Mouse (Mus musculus): ENCODE measurements around the gene Pigk. TPM values are rescaled to one million over a fixed set of nuclear protein-coding genes. Genes with fewer than 3 reads are reported as not detected.

Pigk gene
- polyA plus RNA-seq, 1 experiment from 2014 or later: 37.5 TPM

- Histone ChIP-seq H3K9me3 (replicated peaks; ENCODE audit: control insufficient read depth, low read length) (no peaks in the 10 kb centered on the region), H3K4me1 (ENCODE audit: control insufficient read depth, insufficient read depth, low read length) (no peaks in the 10 kb centered on the region), H3K4me2 (no peak overlapping the region), H3K9ac (ENCODE audit: low read depth, low read length) (no peak overlapping the region), H3K4me3 (ENCODE audit: low read depth, low read length) (no peak overlapping the region), H3K27me3 (ENCODE audit: control insufficient read depth, insufficient read depth, low read length) (no peaks in the 10 kb centered on the region), H3K36me3 (ENCODE audit: control insufficient read depth, insufficient read depth, low read length) (no peaks in the 10 kb centered on the region), H3K27ac (ENCODE audit: low read depth, low read length) (no peak overlapping the region)
- 70% methylated on average over 5 of the region's 5 CpGs for WGBS (ENCODE audit: insufficient replicate concordance)
- ATAC-seq (replicated peaks; ENCODE audit: insufficient number of reproducible peaks, low FRiP score, low TSS enrichment): no peak
Measured at GRCm38 (mm10) chr3:152941671-152942070, 227.8 kb downstream of the Pigk start.

GRCm38 (mm10) chr3:152942985-152943384 lies 229.1 kb downstream of the Pigk start:
- Histone ChIP-seq H3K36me3 (ENCODE audit: control insufficient read depth, insufficient read depth, low read length) (no peaks in the 10 kb centered on the region), H3K27me3 (ENCODE audit: control insufficient read depth, insufficient read depth, low read length) (no peaks in the 10 kb centered on the region), H3K4me3 (ENCODE audit: low read depth, low read length) (no peak overlapping the region), H3K4me1 (ENCODE audit: control insufficient read depth, insufficient read depth, low read length) (no peaks in the 10 kb centered on the region), H3K9me3 (replicated peaks; ENCODE audit: control insufficient read depth, low read length) (no peaks in the 10 kb centered on the region), H3K9ac (ENCODE audit: low read depth, low read length) (no peak overlapping the region), H3K4me2 (no peak overlapping the region), H3K27ac (ENCODE audit: low read depth, low read length) (no peak overlapping the region)
- no peak for ATAC-seq (replicated peaks; ENCODE audit: insufficient number of reproducible peaks, low FRiP score, low TSS enrichment)
- 80% methylated on average over 11 of the region's 11 CpGs for WGBS (ENCODE audit: insufficient replicate concordance)

GRCm38 (mm10) chr3:152944766-152945165 lies 230.9 kb downstream of the Pigk start:
- ATAC-seq (replicated peaks; ENCODE audit: insufficient number of reproducible peaks, low FRiP score, low TSS enrichment): no peak
- H3K9ac ChIP-seq (ENCODE audit: low read depth, low read length): no peak overlapping the region
- no peaks in the 10 kb centered on the region for H3K9me3 ChIP-seq (replicated peaks; ENCODE audit: control insufficient read depth, low read length)
- H3K36me3 ChIP-seq (ENCODE audit: control insufficient read depth, insufficient read depth, low read length): no peaks in the 10 kb centered on the region
- no peak overlapping the region for H3K27ac ChIP-seq (ENCODE audit: low read depth, low read length)
- H3K4me3 ChIP-seq (ENCODE audit: low read depth, low read length): no peak overlapping the region
- H3K4me2 ChIP-seq: no peak overlapping the region
- no peaks in the 10 kb centered on the region for H3K27me3 ChIP-seq (ENCODE audit: control insufficient read depth, insufficient read depth, low read length)
- WGBS (ENCODE audit: insufficient replicate concordance): 75% methylated on average over 3 of the region's 3 CpGs
- no peaks in the 10 kb centered on the region for H3K4me1 ChIP-seq (ENCODE audit: control insufficient read depth, insufficient read depth, low read length)

GRCm38 (mm10) chr3:152947031-152947640 lies 233.2 kb downstream of the Pigk start:
- no peaks in the 10 kb centered on the region for H3K9me3 ChIP-seq (replicated peaks; ENCODE audit: control insufficient read depth, low read length)
- WGBS (ENCODE audit: insufficient replicate concordance): 82% methylated on average over 11 of the region's 11 CpGs
- ATAC-seq (replicated peaks; ENCODE audit: insufficient number of reproducible peaks, low FRiP score, low TSS enrichment): no peak
- H3K27ac ChIP-seq (ENCODE audit: low read depth, low read length): no peak overlapping the region
- no peak overlapping the region for H3K9ac ChIP-seq (ENCODE audit: low read depth, low read length)
- no peaks in the 10 kb centered on the region for H3K4me1 ChIP-seq (ENCODE audit: control insufficient read depth, insufficient read depth, low read length)
- H3K4me3 ChIP-seq (ENCODE audit: low read depth, low read length): no peak overlapping the region
- no peak overlapping the region for H3K4me2 ChIP-seq
- no peaks in the 10 kb centered on the region for H3K27me3 ChIP-seq (ENCODE audit: control insufficient read depth, insufficient read depth, low read length)
- no peaks in the 10 kb centered on the region for H3K36me3 ChIP-seq (ENCODE audit: control insufficient read depth, insufficient read depth, low read length)

DNA sequence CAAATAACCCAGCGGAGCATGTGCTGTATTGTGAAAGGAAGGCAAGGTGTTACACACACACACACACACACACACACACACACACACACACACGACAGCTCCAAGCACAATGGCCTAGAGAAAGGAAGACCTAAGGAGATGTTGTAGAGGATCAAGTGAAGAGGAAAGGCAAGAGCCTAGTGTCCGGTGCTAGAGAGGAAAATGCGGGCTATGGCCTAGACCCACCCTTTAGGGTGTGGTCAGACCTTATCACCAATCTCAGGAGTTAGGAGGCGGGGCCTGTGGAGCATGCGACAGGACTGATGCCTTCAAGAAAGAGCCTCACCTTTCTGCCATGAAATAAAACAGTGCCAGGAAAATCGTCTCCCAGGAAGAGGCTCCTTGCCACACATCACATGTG lies 234.7 kb downstream of the Pigk start:
- Histone ChIP-seq H3K4me2 (no peak overlapping the region), H3K9me3 (replicated peaks; ENCODE audit: control insufficient read depth, low read length) (no peaks in the 10 kb centered on the region), H3K4me1 (ENCODE audit: control insufficient read depth, insufficient read depth, low read length) (no peaks in the 10 kb centered on the region), H3K27ac (ENCODE audit: low read depth, low read length) (no peak overlapping the region), H3K4me3 (ENCODE audit: low read depth, low read length) (no peak overlapping the region), H3K9ac (ENCODE audit: low read depth, low read length) (no peak overlapping the region), H3K27me3 (ENCODE audit: control insufficient read depth, insufficient read depth, low read length) (no peaks in the 10 kb centered on the region), H3K36me3 (ENCODE audit: control insufficient read depth, insufficient read depth, low read length) (no peaks in the 10 kb centered on the region)
- ATAC-seq (replicated peaks; ENCODE audit: insufficient number of reproducible peaks, low FRiP score, low TSS enrichment): no peak
- WGBS (ENCODE audit: insufficient replicate concordance): 81% methylated on average over 7 of the region's 7 CpGs

DNA sequence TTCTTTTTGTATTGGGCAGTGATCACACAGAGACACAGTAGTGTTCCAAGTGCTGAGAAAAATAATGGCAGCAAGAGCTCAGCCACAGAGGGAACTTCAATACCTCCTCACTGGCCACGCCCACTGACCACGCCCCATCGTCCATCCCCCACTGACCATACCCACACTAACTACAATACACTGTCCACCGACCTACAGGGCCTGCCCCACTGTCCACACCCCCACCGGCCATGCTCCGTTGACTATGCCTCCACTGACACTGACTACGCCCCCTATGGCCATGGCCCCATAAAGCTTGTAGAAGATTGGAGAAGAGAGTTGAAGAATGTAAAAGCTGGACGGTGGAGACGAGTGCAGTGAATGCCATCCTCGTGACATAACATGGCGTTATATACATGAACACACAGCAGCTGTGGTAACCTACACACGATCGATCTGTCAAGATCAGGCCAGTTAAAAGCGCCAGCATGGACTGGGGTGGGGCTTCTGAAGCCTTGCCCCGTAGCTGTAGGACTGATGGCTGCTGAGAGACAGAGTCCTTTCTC lies 235.4 kb downstream of the Pigk start:
- H3K4me3 ChIP-seq (ENCODE audit: low read depth, low read length): no peak overlapping the region
- no peaks in the 10 kb centered on the region for H3K36me3 ChIP-seq (ENCODE audit: control insufficient read depth, insufficient read depth, low read length)
- H3K27ac ChIP-seq (ENCODE audit: low read depth, low read length): no peak overlapping the region
- no peaks in the 10 kb centered on the region for H3K27me3 ChIP-seq (ENCODE audit: control insufficient read depth, insufficient read depth, low read length)
- H3K9ac ChIP-seq (ENCODE audit: low read depth, low read length): no peak overlapping the region
- no peak overlapping the region for H3K4me2 ChIP-seq
- WGBS (ENCODE audit: insufficient replicate concordance): 88% methylated on average over 15 of the region's 15 CpGs
- H3K4me1 ChIP-seq (ENCODE audit: control insufficient read depth, insufficient read depth, low read length): no peaks in the 10 kb centered on the region
- no peaks in the 10 kb centered on the region for H3K9me3 ChIP-seq (replicated peaks; ENCODE audit: control insufficient read depth, low read length)
- no peak for ATAC-seq (replicated peaks; ENCODE audit: insufficient number of reproducible peaks, low FRiP score, low TSS enrichment)

GRCm38 (mm10) chr3:152950299-152950698 lies 236.4 kb downstream of the Pigk start:
- Histone ChIP-seq H3K36me3 (ENCODE audit: control insufficient read depth, insufficient read depth, low read length) (no peaks in the 10 kb centered on the region), H3K9ac (ENCODE audit: low read depth, low read length) (no peak overlapping the region), H3K4me3 (ENCODE audit: low read depth, low read length) (no peak overlapping the region), H3K4me1 (ENCODE audit: control insufficient read depth, insufficient read depth, low read length) (no peaks in the 10 kb centered on the region), H3K9me3 (replicated peaks; ENCODE audit: control insufficient read depth, low read length) (no peaks in the 10 kb centered on the region), H3K27ac (ENCODE audit: low read depth, low read length) (no peak overlapping the region), H3K27me3 (ENCODE audit: control insufficient read depth, insufficient read depth, low read length) (no peaks in the 10 kb centered on the region), H3K4me2 (no peak overlapping the region)
- WGBS (ENCODE audit: insufficient replicate concordance): 76% methylated on average over 5 of the region's 5 CpGs
- no peak for ATAC-seq (replicated peaks; ENCODE audit: insufficient number of reproducible peaks, low FRiP score, low TSS enrichment)

DNA sequence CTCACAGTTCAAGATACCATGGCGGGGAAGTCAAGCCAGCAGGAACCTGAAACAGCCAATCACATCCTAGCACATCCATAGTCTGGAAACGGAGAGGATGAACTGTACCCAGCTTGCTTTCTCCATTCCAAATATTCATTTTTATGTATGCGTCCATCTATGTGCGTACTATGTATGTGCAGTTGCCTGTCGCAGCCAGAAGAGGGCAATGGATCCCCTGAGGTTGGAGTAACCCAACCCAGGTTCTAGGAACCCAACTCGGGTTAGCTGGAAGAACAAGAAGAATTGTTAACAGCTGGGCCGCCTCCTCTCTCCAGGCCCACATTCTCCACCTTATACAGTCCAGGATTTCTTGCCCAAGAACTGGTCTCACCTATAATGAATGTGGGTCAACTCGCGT lies 237.0 kb downstream of the Pigk start:
- Histone ChIP-seq H3K4me2 (no peak overlapping the region), H3K36me3 (ENCODE audit: control insufficient read depth, insufficient read depth, low read length) (no peaks in the 10 kb centered on the region), H3K27me3 (ENCODE audit: control insufficient read depth, insufficient read depth, low read length) (no peaks in the 10 kb centered on the region), H3K9me3 (replicated peaks; ENCODE audit: control insufficient read depth, low read length) (no peaks in the 10 kb centered on the region), H3K4me3 (ENCODE audit: low read depth, low read length) (no peak overlapping the region), H3K27ac (ENCODE audit: low read depth, low read length) (no peak overlapping the region), H3K9ac (ENCODE audit: low read depth, low read length) (no peak overlapping the region), H3K4me1 (ENCODE audit: control insufficient read depth, insufficient read depth, low read length) (no peaks in the 10 kb centered on the region)
- 88% methylated on average over 9 of the region's 9 CpGs for WGBS (ENCODE audit: insufficient replicate concordance)
- no peak for ATAC-seq (replicated peaks; ENCODE audit: insufficient number of reproducible peaks, low FRiP score, low TSS enrichment)

Measured in heart, embryonic 11.5 days (tissue).